Mouse (Mus musculus) myocyte (in vitro differentiated cells): ENCODE measurements around the gene 4930402H24Rik.

Experiments
- E2F4 ChIP-seq: IDR thresholded peaks from one replicate; pipeline ENCODE4 v1.6.1; 2011; ENCODE audit warnings: mild to moderate bottlenecking, control low read depth, moderate library complexity; ENCODE audit not compliant: insufficient read depth
- MAX ChIP-seq: IDR thresholded peaks from one replicate; pipeline ENCODE4 v1.6.1; 2011; ENCODE audit warnings: low read depth, mild to moderate bottlenecking, control low read depth
- MYOD1 ChIP-seq, 3 experiments: IDR thresholded peaks; one replicate each; pipeline ENCODE4 v1.6.1; 2011; ENCODE audit warnings: control low read depth in 2 of 3, low read depth in 2 of 3, mild to moderate bottlenecking in 2 of 3, moderate library complexity in 1 of 3; ENCODE audit not compliant: insufficient read length in 2 of 3, control insufficient read depth in 1 of 3
- MYOG ChIP-seq, 3 experiments: IDR thresholded peaks; one replicate each; pipeline ENCODE4 v1.6.1; 2011; ENCODE audit warnings: control low read depth in 2 of 3, low read depth in 2 of 3, mild to moderate bottlenecking in 2 of 3; ENCODE audit not compliant: insufficient read length in 2 of 3, control insufficient read depth in 1 of 3, insufficient read depth in 1 of 3
- POLR2A ChIP-seq: IDR thresholded peaks from one replicate; pipeline ENCODE4 v1.6.1; 2011; ENCODE audit warnings: low read depth, mild to moderate bottlenecking, control low read depth, moderate library complexity; ENCODE audit not compliant: insufficient read length
- POLR2AphosphoS2 ChIP-seq: IDR thresholded peaks from one replicate; pipeline ENCODE4 v1.6.1; 2011; ENCODE audit warnings: low read depth, control low read depth; ENCODE audit not compliant: insufficient read length
- SRF ChIP-seq: IDR thresholded peaks from one replicate; pipeline ENCODE4 v1.6.1; 2011; ENCODE audit warnings: low read depth; ENCODE audit not compliant: control insufficient read depth, insufficient read length
- TCF12 ChIP-seq: IDR thresholded peaks from one replicate; pipeline ENCODE4 v1.6.1; 2011; ENCODE audit warnings: mild to moderate bottlenecking, control low read depth; ENCODE audit not compliant: poor library complexity, insufficient read depth, severe bottlenecking
- USF1 ChIP-seq: IDR thresholded peaks from one replicate; pipeline ENCODE4 v1.6.1; 2011; ENCODE audit warnings: low read depth, mild to moderate bottlenecking, control low read depth, moderate library complexity

DNA sequence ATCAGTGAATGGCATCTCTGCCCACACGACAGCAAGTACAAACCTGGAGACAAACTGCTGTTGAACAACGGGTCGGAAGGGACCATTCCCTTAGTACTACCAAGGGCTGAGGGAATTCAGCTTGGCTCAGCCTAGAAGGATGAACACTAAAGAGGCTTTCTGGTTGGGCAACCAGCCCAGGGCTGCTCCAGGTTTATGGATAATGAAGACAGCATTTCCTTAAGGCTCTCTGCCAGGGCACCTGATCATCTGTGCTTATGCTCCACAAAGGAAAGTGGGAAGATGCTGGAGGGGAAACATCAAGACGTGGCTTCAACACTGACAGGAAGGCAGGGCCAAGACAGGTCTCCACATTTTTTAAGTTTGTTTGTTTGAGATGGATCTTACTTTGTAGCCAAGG lies 181.8 kb downstream of the 4930402H24Rik start:
- no peak for TF ChIP-seq POLR2A
- no peak for TF ChIP-seq POLR2AphosphoS2
- no peak for TF ChIP-seq MAX
- TF ChIP-seq USF1: no peak
- no peak for TF ChIP-seq E2F4
- TF ChIP-seq TCF12: no peak
- no peak for TF ChIP-seq MYOG (IDR thresholded peaks at IDR 0.05; ENCODE audit: control insufficient read depth in 1 of 3, insufficient read depth in 1 of 3, insufficient read length in 2 of 3, low read depth in 2 of 3)
- TF ChIP-seq MYOD1 (IDR thresholded peaks at IDR 0.05; ENCODE audit: control insufficient read depth in 1 of 3, insufficient read length in 2 of 3, low read depth in 2 of 3): no peak
- TF ChIP-seq SRF: no peak
